Comparison of ENCODE assay signal across 15 mouse cellular contexts in the genomic region with DNA sequence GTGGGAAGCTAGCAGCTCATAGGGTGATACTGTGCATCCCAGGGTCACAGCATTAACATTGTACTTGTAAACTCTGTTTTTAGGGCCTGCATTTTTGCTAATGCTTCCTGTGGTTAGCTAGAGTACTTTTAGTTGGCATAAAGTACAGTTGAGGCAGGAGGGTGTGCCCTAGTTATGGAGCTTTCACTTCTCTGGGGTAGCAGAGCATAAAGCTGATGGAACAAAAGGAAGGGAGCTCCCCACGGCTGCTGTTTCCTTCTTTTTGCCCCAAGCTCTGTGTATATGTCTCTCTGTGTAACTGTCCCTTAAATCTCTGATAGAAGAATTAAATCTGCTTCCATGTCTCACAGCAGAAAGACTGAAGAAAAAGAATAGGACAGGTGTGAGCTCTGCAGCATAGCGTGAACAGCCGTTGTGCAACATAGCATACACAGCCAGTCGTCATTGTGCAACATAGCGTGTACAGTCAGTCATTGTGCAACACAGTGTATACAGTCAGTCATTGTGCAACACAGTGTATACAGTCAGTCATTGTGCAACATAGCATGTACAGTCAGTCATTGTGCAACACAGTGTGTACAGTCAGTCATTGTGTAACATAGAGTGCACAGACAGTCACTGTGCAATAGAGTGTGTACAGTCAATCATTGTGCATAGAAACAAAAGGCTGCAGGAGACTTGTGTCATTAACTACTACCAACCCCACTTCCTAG. TPM values are rescaled to one million over a fixed set of nuclear protein-coding genes. Genes with fewer than 3 reads are reported as not detected.
DNase-seq lines count a peak whose midpoint lies in the region; ATAC-seq and TF ChIP-seq lines count a peak whose summit lies in the region.
"Had no signal": no experiment of that assay in that cellular context is flagged by ENCODE, and none has a peak within 500 bp of the region (broad histone marks: within the 10 kb centered on the region; RNA-seq: fewer than 3 reads in every experiment).

No protein-coding gene starts in this region.

- 93% methylated on average over 5 of the region's 5 CpGs for WGBS in kidney, postnatal 0 days

- no peaks in the 10 kb centered on the region for H3K27me3 ChIP-seq in kidney, postnatal 0 days (ENCODE audit: insufficient read depth, low read length)
- H3K27me3 ChIP-seq: limb, embryonic 13.5 days had no signal

- no peaks in the 10 kb centered on the region for H3K9me3 ChIP-seq in kidney, postnatal 0 days (replicated peaks; ENCODE audit: low read length)
- H3K9me3 ChIP-seq: limb, embryonic 13.5 days had no signal

- no peaks in the 10 kb centered on the region for H3K4me1 ChIP-seq in kidney, postnatal 0 days (replicated peaks; ENCODE audit: insufficient read depth, low read length)
- H3K4me1 ChIP-seq: limb, embryonic 13.5 days had no signal

- H3K27ac ChIP-seq in kidney, postnatal 0 days: no peak overlapping the region
- H3K27ac ChIP-seq: limb, embryonic 13.5 days had no signal

- no peak for DNase-seq in kidney, postnatal 0 days (ENCODE audit: low spot score)
- DNase-seq in kidney, adult 11 months: no peak
- peak; percentile 55 for DNase-seq in NIH3T3 (ENCODE audit: low read depth)
- DNase-seq in gonadal fat pad, adult 2 months (ENCODE audit: low read depth): peak; percentile 40
- no peak for DNase-seq in retina, embryonic 14.5 days (ENCODE audit: low spot score)
- no peak for DNase-seq in kidney, postnatal 10 days
- no peak for DNase-seq in left cerebral cortex, postnatal 4 days
- DNase-seq: adrenal gland, postnatal 36 days; cerebellum, postnatal 14 days; gastrocnemius, postnatal 25 days; heart, postnatal 36 days; kidney, postnatal 25 days; thymus, postnatal 4 days had no signal

- H3K9ac ChIP-seq in kidney, postnatal 0 days (ENCODE audit: low read depth, low read length): no peak overlapping the region
- H3K9ac ChIP-seq: limb, embryonic 13.5 days had no signal

- H3K4me3 ChIP-seq in kidney, postnatal 0 days (replicated peaks; ENCODE audit: low read depth, low read length): no peak overlapping the region
- H3K4me3 ChIP-seq: limb, embryonic 13.5 days had no signal

- 0 out of 2 replicates have a peak, but pooled peaks have one; percentile 25 for ATAC-seq in kidney, postnatal 0 days (replicated peaks; ENCODE audit: low FRiP score, low read depth)
- peak; percentile 99 for ATAC-seq in megakaryocyte progenitor cell, adult 5-6 weeks (replicated peaks; ENCODE audit: poor library complexity)

- no peak for TF ChIP-seq CTCF in kidney, postnatal 0 days (IDR thresholded peaks at IDR 0.05; ENCODE audit: low read depth)

- H3K36me3 ChIP-seq in kidney, postnatal 0 days (ENCODE audit: insufficient read depth, low read length): 0 out of 2 replicates have a peak, but pooled peaks cover 9% of the 10 kb centered on the region

- H3K4me2 ChIP-seq in kidney, postnatal 0 days (ENCODE audit: low read length): no peak overlapping the region
- H3K4me2 ChIP-seq: limb, embryonic 13.5 days had no signal

- intact Hi-C loops in left cerebral cortex, postnatal 4 days (cut with DNase I): no loop called here

RNA-seq across cellular contexts. Expression of a gene that starts 25.5 kb away (rescaled TPM):
- 42.5 and 42.6 TPM in 2 replicates for polyA plus RNA-seq in kidney, postnatal 0 days (2015; fragmentation: Nextera tagmentation; extraction: Ambion mirVana)
- polyA plus RNA-seq in gonadal fat pad, adult 2 months (2012; rRNA removed): 7.0 and 7.9 TPM in 2 replicates
- total RNA-seq in megakaryocyte progenitor cell, adult 5-6 weeks (2015): 40.0 and 40.8 TPM in 2 replicates
- 36.8 and 42.8 TPM in 2 replicates for total RNA-seq in megakaryocyte progenitor cell, adult 5-6 weeks (2017)
- 10 to 100 TPM; 38.3 to 46.9 TPM for total RNA-seq in left cerebral cortex, postnatal 4 days (2021)

RNA-seq across cellular contexts. Expression of a gene that starts 25.5 kb away (rescaled TPM):
- polyA plus RNA-seq in kidney, postnatal 0 days (2015; fragmentation: Nextera tagmentation; extraction: Ambion mirVana): 238 and 277 TPM in 2 replicates
- 307 and 315 TPM in 2 replicates for polyA plus RNA-seq in gonadal fat pad, adult 2 months (2012; rRNA removed)
- 237 and 277 TPM in 2 replicates for total RNA-seq in megakaryocyte progenitor cell, adult 5-6 weeks (2015)
- 227 and 358 TPM in 2 replicates for total RNA-seq in megakaryocyte progenitor cell, adult 5-6 weeks (2017)
- 100 to 1,000 TPM; 209 to 210 TPM for total RNA-seq in left cerebral cortex, postnatal 4 days (2021)

Comparison
In these comparisons a context has a peak if more than half of its experiments do, and no peak if none do; other contexts are left out.
1. DNase-seq: peak in NIH3T3 (single experiment) and gonadal fat pad, adult 2 months (single experiment); none in kidney, postnatal 0 days (single experiment), kidney, adult 11 months (single experiment), retina, embryonic 14.5 days (single experiment), kidney, postnatal 10 days (single experiment) and left cerebral cortex, postnatal 4 days (single experiment).